21 mouse cellular contexts compared by ENCODE assay signal in genomic region chr5:34165793-34166192, GRCm38 (mm10). TPM values are rescaled to one million over a fixed set of nuclear protein-coding genes. Genes with fewer than 3 reads are reported as not detected.
A peak's percentile ranks its signal among the peaks of the same experiment; 100 is the strongest.
DNase-seq lines count a peak whose midpoint lies in the region; ATAC-seq lines count a peak whose summit lies in the region.
"Had no signal": no experiment of that assay in that cellular context is flagged by ENCODE, and none has a peak within 500 bp of the region (broad histone marks: within the 10 kb centered on the region; RNA-seq: fewer than 3 reads in every experiment).

No protein-coding gene starts in this region.

- WGBS in liver, embryonic 11.5 days: 43% methylated on average over 4 of the region's 4 CpGs
- 17% methylated on average over 4 of the region's 4 CpGs for WGBS in liver, embryonic 16.5 days (ENCODE audit: insufficient replicate concordance)
- 79% methylated on average over 4 of the region's 4 CpGs for WGBS in kidney, embryonic 15.5 days

- ATAC-seq in erythroblast, adult 5-6 weeks (replicated peaks; ENCODE audit: low FRiP score, poor library complexity, severe bottlenecking): no peak
- no peak for ATAC-seq in liver, embryonic 11.5 days (replicated peaks; ENCODE audit: low FRiP score)
- no peak for ATAC-seq in liver, embryonic 16.5 days (ENCODE audit: low read depth)
- no peak for ATAC-seq in kidney, embryonic 15.5 days (replicated peaks; ENCODE audit: low FRiP score)
- no peak for ATAC-seq in monocyte, adult 5-6 weeks (replicated peaks; ENCODE audit: insufficient number of reproducible peaks, low FRiP score, low TSS enrichment, poor library complexity, severe bottlenecking)
- ATAC-seq: forebrain, embryonic 16.5 days; lung, postnatal 0 days; midbrain, embryonic 13.5 days had no signal

- no peak for DNase-seq in liver, embryonic 11.5 days (ENCODE audit: low spot score)
- DNase-seq in liver: no peak
- peak; percentile 10 for DNase-seq in Muller cell, postnatal 12 days (ENCODE audit: inconsistent ontology term)
- DNase-seq: adrenal gland, postnatal 10 days; cerebellum, adult 9-11 months; gastrocnemius, adult 2 months; kidney, adult 18-20 months; kidney, postnatal 36 days; layer of hippocampus, postnatal 36 days; left cerebral cortex, postnatal 4 days; thymus, postnatal 14 days had no signal

- no peaks in the 10 kb centered on the region for H3K27me3 ChIP-seq in erythroblast, embryonic 14.5 days (ENCODE audit: control insufficient read depth)
- no peaks in the 10 kb centered on the region for H3K27me3 ChIP-seq in liver, embryonic 11.5 days (replicated peaks; ENCODE audit: control insufficient read depth, insufficient read depth, low read length)
- H3K27me3 ChIP-seq in liver, embryonic 16.5 days (ENCODE audit: control insufficient read depth, insufficient read depth, low read depth, low read length): no peaks in the 10 kb centered on the region
- H3K27me3 ChIP-seq in kidney, embryonic 15.5 days: no peaks in the 10 kb centered on the region
- H3K27me3 ChIP-seq: hindbrain, embryonic 12.5 days; midbrain, embryonic 13.5 days had no signal

- H3K36me3 ChIP-seq in erythroblast, embryonic 14.5 days (ENCODE audit: control insufficient read depth): peaks cover 59% of the 10 kb centered on the region
- peaks cover 3% of the 10 kb centered on the region; the same call in 1 of the 2 replicates for H3K36me3 ChIP-seq in liver, embryonic 11.5 days (ENCODE audit: control insufficient read depth, insufficient read depth, low read length)
- H3K36me3 ChIP-seq in liver, embryonic 16.5 days (ENCODE audit: control insufficient read depth, insufficient read depth): peaks cover 4% of the 10 kb centered on the region
- peaks cover 23% of the 10 kb centered on the region for H3K36me3 ChIP-seq in kidney, embryonic 15.5 days
- H3K36me3 ChIP-seq: hindbrain, embryonic 12.5 days had no signal

- no peak overlapping the region for H3K9ac ChIP-seq in liver, embryonic 11.5 days (ENCODE audit: low read depth, low read length)
- H3K9ac ChIP-seq in liver, embryonic 16.5 days (ENCODE audit: low read depth, low read length): peak overlapping the region; percentile 28; the same call in 1 of the 2 replicates
- no peak overlapping the region for H3K9ac ChIP-seq in kidney, embryonic 15.5 days
- H3K9ac ChIP-seq: hindbrain, embryonic 12.5 days; midbrain, embryonic 13.5 days had no signal

- H3K9me3 ChIP-seq in erythroblast, embryonic 14.5 days (ENCODE audit: control insufficient read depth, low read length): no peaks in the 10 kb centered on the region
- no peaks in the 10 kb centered on the region for H3K9me3 ChIP-seq in liver, embryonic 11.5 days (ENCODE audit: control insufficient read depth, low read length)
- no peaks in the 10 kb centered on the region for H3K9me3 ChIP-seq in liver, embryonic 16.5 days (replicated peaks; ENCODE audit: control insufficient read depth, low read length)
- H3K9me3 ChIP-seq in kidney, embryonic 15.5 days (replicated peaks): no peaks in the 10 kb centered on the region
- H3K9me3 ChIP-seq: heart, embryonic 10.5 days; hindbrain, embryonic 12.5 days; midbrain, embryonic 13.5 days had no signal

- peak overlapping the region; percentile 59 for H3K4me3 ChIP-seq in erythroblast, embryonic 14.5 days (replicated peaks)
- peak overlapping the region; percentile 20; the same call in 1 of the 2 replicates for H3K4me3 ChIP-seq in liver, embryonic 11.5 days (ENCODE audit: low read depth, low read length)
- peak overlapping the region; percentile 44 for H3K4me3 ChIP-seq in liver, embryonic 16.5 days (ENCODE audit: low read depth, low read length)
- no peak overlapping the region for H3K4me3 ChIP-seq in kidney, embryonic 15.5 days (replicated peaks)
- H3K4me3 ChIP-seq: gastrocnemius, adult 2 months; heart, embryonic 10.5 days; hindbrain, embryonic 12.5 days; midbrain, embryonic 13.5 days had no signal

- peaks cover 44% of the 10 kb centered on the region for H3K4me1 ChIP-seq in erythroblast, embryonic 14.5 days (ENCODE audit: control insufficient read depth)
- H3K4me1 ChIP-seq in liver, embryonic 11.5 days (replicated peaks; ENCODE audit: control insufficient read depth, insufficient read depth, low read length): peaks cover 14% of the 10 kb centered on the region
- peaks cover 12% of the 10 kb centered on the region for H3K4me1 ChIP-seq in liver, embryonic 16.5 days (ENCODE audit: control insufficient read depth, low read depth, low read length)
- peaks cover 20% of the 10 kb centered on the region for H3K4me1 ChIP-seq in kidney, embryonic 15.5 days

- H3K4me2 ChIP-seq in liver, embryonic 11.5 days: peak overlapping the region; percentile 48
- H3K4me2 ChIP-seq in liver, embryonic 16.5 days (ENCODE audit: low read depth, low read length): peak overlapping the region; percentile 60
- no peak overlapping the region for H3K4me2 ChIP-seq in kidney, embryonic 15.5 days
- H3K4me2 ChIP-seq: hindbrain, embryonic 12.5 days; midbrain, embryonic 13.5 days had no signal

- H3K27ac ChIP-seq in liver, embryonic 11.5 days (ENCODE audit: low read depth, low read length): no peak overlapping the region
- H3K27ac ChIP-seq in liver, embryonic 16.5 days (ENCODE audit: low read length): no peak overlapping the region
- no peak overlapping the region for H3K27ac ChIP-seq in kidney, embryonic 15.5 days
- H3K27ac ChIP-seq: gastrocnemius, adult 2 months; heart, embryonic 10.5 days; hindbrain, embryonic 12.5 days; midbrain, embryonic 13.5 days had no signal

RNA-seq across cellular contexts. Expression of gene Poln, which starts 3.5 kb away (rescaled TPM):
- not detected in 2 replicates for polyA plus RNA-seq in erythroblast, embryonic 14.5 days (2012)
- 1.5 and 5.0 TPM in 2 replicates for total RNA-seq in erythroblast, adult 5-6 weeks (2015; ENCODE audit: low replicate concordance)
- total RNA-seq in erythroblast, adult 5-6 weeks (2017; ENCODE audit: low replicate concordance): 1.3 and 1.7 TPM in 2 replicates
- polyA plus RNA-seq in liver, embryonic 11.5 days (2014; fragmentation: Nextera tagmentation; extraction: Ambion mirVana): 0.58 and 0.79 TPM in 2 replicates
- 0.48 and 0.71 TPM in 2 replicates for polyA plus RNA-seq in liver, embryonic 16.5 days (2015; fragmentation: Nextera tagmentation; extraction: Ambion mirVana)
- polyA plus RNA-seq in kidney, embryonic 15.5 days (2015; fragmentation: Nextera tagmentation; extraction: Ambion mirVana): 0.31 and 0.34 TPM in 2 replicates
- 2.1 TPM in 1 of 3 replicates, not detected in the others for total RNA-seq in monocyte, adult 5-6 weeks (2017)

RNA-seq across cellular contexts. Expression of gene Haus3, which starts 3.5 kb away (rescaled TPM):
- polyA plus RNA-seq in erythroblast, embryonic 14.5 days (2012): 0.11 and 0.12 TPM in 2 replicates
- total RNA-seq in erythroblast, adult 5-6 weeks (2015; ENCODE audit: low replicate concordance): 18.2 and 44.4 TPM in 2 replicates
- 45.2 and 58.7 TPM in 2 replicates for total RNA-seq in erythroblast, adult 5-6 weeks (2017; ENCODE audit: low replicate concordance)
- 47.5 and 51.5 TPM in 2 replicates for polyA plus RNA-seq in liver, embryonic 11.5 days (2014; fragmentation: Nextera tagmentation; extraction: Ambion mirVana)
- 19.8 and 21.9 TPM in 2 replicates for polyA plus RNA-seq in liver, embryonic 16.5 days (2015; fragmentation: Nextera tagmentation; extraction: Ambion mirVana)
- 37.8 and 46.1 TPM in 2 replicates for polyA plus RNA-seq in kidney, embryonic 15.5 days (2015; fragmentation: Nextera tagmentation; extraction: Ambion mirVana)
- 107 to 199 TPM (median 133 TPM) in 3 replicates for total RNA-seq in monocyte, adult 5-6 weeks (2017)

RNA-seq across cellular contexts. Expression of gene Mxd4, which starts 21.7 kb away (rescaled TPM):
- 0.34 and 0.42 TPM in 2 replicates for polyA plus RNA-seq in erythroblast, embryonic 14.5 days (2012)
- 7.7 and 10.6 TPM in 2 replicates for total RNA-seq in erythroblast, adult 5-6 weeks (2015; ENCODE audit: low replicate concordance)
- 3.8 and 5.4 TPM in 2 replicates for total RNA-seq in erythroblast, adult 5-6 weeks (2017; ENCODE audit: low replicate concordance)
- 8.5 and 12.5 TPM in 2 replicates for polyA plus RNA-seq in liver, embryonic 11.5 days (2014; fragmentation: Nextera tagmentation; extraction: Ambion mirVana)
- 6.6 and 7.6 TPM in 2 replicates for polyA plus RNA-seq in liver, embryonic 16.5 days (2015; fragmentation: Nextera tagmentation; extraction: Ambion mirVana)
- polyA plus RNA-seq in kidney, embryonic 15.5 days (2015; fragmentation: Nextera tagmentation; extraction: Ambion mirVana): 40.6 and 44.3 TPM in 2 replicates
- 43.8 to 81.5 TPM (median 57.1 TPM) in 3 replicates for total RNA-seq in monocyte, adult 5-6 weeks (2017)

Comparison
In these comparisons a context has a peak if more than half of its experiments do, and no peak if none do; other contexts are left out.
1. RNA of gene Haus3, which starts 3.5 kb away (polyA plus RNA-seq): 47.5 to 51.5 TPM in liver, embryonic 11.5 days, 37.8 to 46.1 TPM in kidney, embryonic 15.5 days and 19.8 to 21.9 TPM in liver, embryonic 16.5 days; 0.11 to 0.12 TPM in erythroblast, embryonic 14.5 days; every median in the first group is over 10 times any median in the second.